Mouse (Mus musculus) MEL (cell line): ENCODE data around the gene Daglb. TPM values are rescaled to one million over a fixed set of nuclear protein-coding genes. Genes with fewer than 3 reads are reported as not detected.
A peak's percentile ranks its signal among the peaks of the same experiment; 100 is the strongest.

Experiments used
- DNase-seq: peaks from one replicate; pipeline ENCODE4 v3.0.0; 2011; ENCODE audit warnings: low read depth, low spot score
- H3K27ac ChIP-seq: 2 replicates; pipeline ENCODE4 v1.5.1; 2012; ENCODE audit warnings: low read depth, mild to moderate bottlenecking, control low read depth, low read length, moderate library complexity; ENCODE audit not compliant: control insufficient read depth
- H3K27me3 ChIP-seq, 2 experiments: fragments of 150-350 bp in 1 of 2; sonication (generic) in 1 of 2; 2 replicates each; pipeline ENCODE4 v1.6.1; 2012; ENCODE audit warnings: low read length in 2 of 2, mild to moderate bottlenecking in 2 of 2, improper control_type of control experiment in 1 of 2, moderate library complexity in 1 of 2; ENCODE audit not compliant: insufficient read depth in 2 of 2, control insufficient read depth in 1 of 2
- H3K36me3 ChIP-seq, 2 experiments: 2 replicates each; pipeline ENCODE4 v1.6.1; 2012 to 2014; ENCODE audit warnings: low read length in 2 of 2, improper control_type of control experiment in 1 of 2, inconsistent platforms in 1 of 2, mild to moderate bottlenecking in 1 of 2; ENCODE audit not compliant: insufficient read depth in 2 of 2, control insufficient read depth in 1 of 2
- H3K4me1 ChIP-seq, 2 experiments: fragments of 150-350 bp in 1 of 2; sonication (generic) in 1 of 2; 2 replicates each; pipeline ENCODE4 v1.6.1; 2012; ENCODE audit warnings: low read length in 2 of 2, improper control_type of control experiment in 1 of 2, mild to moderate bottlenecking in 1 of 2; ENCODE audit not compliant: insufficient read depth in 2 of 2, control insufficient read depth in 1 of 2
- H3K4me3 ChIP-seq, 2 experiments: fragments of 150-350 bp in 1 of 2; sonication (generic) in 1 of 2; 2 replicates each; pipeline ENCODE4 v1.5.1; 2012; ENCODE audit warnings: low read depth in 2 of 2, low read length in 2 of 2, mild to moderate bottlenecking in 2 of 2, moderate library complexity in 2 of 2, control low read depth in 1 of 2, improper control_type of control experiment in 1 of 2; ENCODE audit not compliant: control insufficient read depth in 1 of 2, insufficient read depth in 1 of 2
- H3K79me2 ChIP-seq: 2 replicates; pipeline ENCODE4 v1.6.1; 2012; ENCODE audit warnings: mild to moderate bottlenecking, low read length, moderate library complexity; ENCODE audit not compliant: control insufficient read depth, poor library complexity, insufficient read depth
- H3K9ac ChIP-seq: 2 replicates; pipeline ENCODE4 v1.6.1; 2012; ENCODE audit warnings: low read depth, mild to moderate bottlenecking, control low read depth, low read length, moderate library complexity; ENCODE audit not compliant: control insufficient read depth, poor library complexity, severe bottlenecking
- H3K9me3 ChIP-seq: fragments of 150-350 bp; sonication (generic); replicated peaks from 2 replicates; pipeline ENCODE4 v1.6.1; 2012; ENCODE audit warnings: mild to moderate bottlenecking, low read length, improper control_type of control experiment, moderate library complexity; ENCODE audit not compliant: insufficient read depth
- CHD1 ChIP-seq: IDR thresholded peaks from 2 replicates; pipeline ENCODE4 v1.6.1; 2012; ENCODE audit warnings: low read depth, mild to moderate bottlenecking, inconsistent platforms, low read length, improper control_type of control experiment
- E2F4 ChIP-seq: IDR thresholded peaks from 2 replicates; pipeline ENCODE4 v1.6.1; 2011; ENCODE audit warnings: low read depth, low read length, improper control_type of control experiment, borderline replicate concordance
- ELF1 ChIP-seq: IDR thresholded peaks from 2 replicates; pipeline ENCODE4 v1.6.1; 2014; ENCODE audit warnings: low read depth, mild to moderate bottlenecking, inconsistent platforms, low read length, improper control_type of control experiment, moderate library complexity
- EP300 ChIP-seq, 2 experiments: IDR thresholded peaks; 2 replicates each; pipeline ENCODE4 v1.6.1; 2011; ENCODE audit warnings: improper control_type of control experiment in 2 of 2, low read length in 2 of 2, low read depth in 1 of 2, mild to moderate bottlenecking in 1 of 2
- GATA1 ChIP-seq: IDR thresholded peaks from 2 replicates; pipeline ENCODE4 v1.6.1; 2011; ENCODE audit warnings: low read depth, low read length, improper control_type of control experiment
- JUND ChIP-seq: IDR thresholded peaks from 2 replicates; pipeline ENCODE4 v1.6.1; 2011; ENCODE audit warnings: low read depth, mild to moderate bottlenecking, improper control_type of control experiment, low read length
- MAZ ChIP-seq: IDR thresholded peaks from 2 replicates; pipeline ENCODE4 v1.6.1; 2012; ENCODE audit warnings: low read depth, mild to moderate bottlenecking, inconsistent platforms, low read length, improper control_type of control experiment
- MEF2A ChIP-seq: IDR thresholded peaks from 2 replicates; pipeline ENCODE4 v1.6.1; 2014; ENCODE audit warnings: low read depth, mild to moderate bottlenecking, inconsistent platforms, low read length, improper control_type of control experiment; ENCODE audit not compliant: poor library complexity, insufficient replicate concordance, severe bottlenecking; ENCODE audit errors: extremely low read depth
- MYC ChIP-seq: IDR thresholded peaks from 2 replicates; pipeline ENCODE4 v1.6.1; 2011; ENCODE audit warnings: low read depth, mild to moderate bottlenecking, low read length, improper control_type of control experiment, moderate library complexity
- POLR2A ChIP-seq, 2 experiments: IDR thresholded peaks; 2 replicates each; pipeline ENCODE4 v1.6.1; 2011 to 2012; ENCODE audit warnings: low read length in 2 of 2, mild to moderate bottlenecking in 2 of 2, control low read depth in 1 of 2, improper control_type of control experiment in 1 of 2, low read depth in 1 of 2, moderate library complexity in 1 of 2; ENCODE audit not compliant: control insufficient read depth in 1 of 2, insufficient read depth in 1 of 2, poor library complexity in 1 of 2
- RAD21 ChIP-seq: IDR thresholded peaks from 2 replicates; pipeline ENCODE4 v1.6.1; 2011; ENCODE audit warnings: mild to moderate bottlenecking, low read depth, low read length, improper control_type of control experiment
- SMC3 ChIP-seq: IDR thresholded peaks from 2 replicates; pipeline ENCODE4 v1.6.1; 2011; ENCODE audit warnings: low read depth, low read length, improper control_type of control experiment
- TAL1 ChIP-seq: IDR thresholded peaks from 2 replicates; pipeline ENCODE4 v1.6.1; 2012; ENCODE audit warnings: mild to moderate bottlenecking, inconsistent platforms, low read length, moderate library complexity, mixed read lengths
- UBTF ChIP-seq: IDR thresholded peaks from 2 replicates; pipeline ENCODE4 v1.6.1; 2012; ENCODE audit warnings: low read depth, mild to moderate bottlenecking, inconsistent platforms, low read length, improper control_type of control experiment, moderate library complexity, borderline replicate concordance; ENCODE audit not compliant: insufficient read depth
- USF2 ChIP-seq, 2 experiments: IDR thresholded peaks; 2 replicates each; pipeline ENCODE4 v1.6.1; 2011 to 2012; ENCODE audit warnings: improper control_type of control experiment in 2 of 2, low read length in 2 of 2, borderline replicate concordance in 1 of 2, inconsistent platforms in 1 of 2, low read depth in 1 of 2, mild to moderate bottlenecking in 1 of 2; ENCODE audit not compliant: insufficient read depth in 1 of 2
- ZC3H11A ChIP-seq: IDR thresholded peaks from 2 replicates; pipeline ENCODE4 v1.6.1; 2012; ENCODE audit warnings: low read depth, mild to moderate bottlenecking, inconsistent platforms, low read length, improper control_type of control experiment
- ZKSCAN1 ChIP-seq: IDR thresholded peaks from 2 replicates; pipeline ENCODE4 v1.6.1; 2012; ENCODE audit warnings: low read depth, mild to moderate bottlenecking, inconsistent platforms, low read length, improper control_type of control experiment, moderate library complexity
- ZNF384 ChIP-seq: IDR thresholded peaks from 2 replicates; pipeline ENCODE4 v1.6.1; 2012; ENCODE audit warnings: low read depth, mild to moderate bottlenecking, inconsistent platforms, low read length, improper control_type of control experiment
- polyA plus RNA-seq, 2 experiments: library from polyadenylated mRNA; stranded (reverse) in 1 of 2; unstranded in 1 of 2; fragments of >175 nt in 1 of 2; fragments of >200 nt in 1 of 2; gene quantifications; 2 replicates each; pipeline versions ENCODE4 v1.2.1 to v1.2.4; 2012; ENCODE audit warnings: low replicate concordance in 2 of 2, low read depth in 1 of 2; ENCODE audit not compliant: insufficient read length in 2 of 2, insufficient read depth in 1 of 2, missing spikeins in 1 of 2
- total RNA-seq: library from RNA; depleted of rRNA; stranded (reverse); fragments of 300-350 nt; gene quantifications from 2 replicates; pipeline ENCODE4 v1.2.3, GENCODE M21; 2012

Gene Daglb
- total and polyA plus RNA-seq, 3 experiments = 8.9 to 10.4 TPM; not detected in 1

- Histone ChIP-seq H3K4me1 (peaks cover 8 to 19% of the 10 kb centered on the region in 2 experiments), H3K4me3 (no peak overlapping the region), H3K9me3 (no peaks in the 10 kb centered on the region), H3K27ac (no peak overlapping the region), H3K27me3 (no peaks in the 10 kb centered on the region), H3K9ac (no peak overlapping the region), H3K36me3 (peaks cover 4 to 13% of the 10 kb centered on the region in 2 experiments), H3K79me2 (peaks cover 1% of the 10 kb centered on the region; the same call in 1 of the 2 replicates)
- no peak for DNase-seq
- TF ChIP-seq ZC3H11A (no peak), TAL1 (0 out of 2 replicates have a peak, but pooled peaks have one; percentile 0)
These were observed 6.8 kb downstream of the Daglb start for GRCm38 (mm10) chr5:143471165-143471546.

- H3K4me1 ChIP-seq = peaks cover 5 to 15% of the 10 kb centered on the region in 2 experiments
- peaks cover 4 to 10% of the 10 kb centered on the region in 2 experiments for H3K36me3 ChIP-seq
- H3K27me3 ChIP-seq = no peaks in the 10 kb centered on the region
- no peaks in the 10 kb centered on the region for H3K79me2 ChIP-seq
- no peaks in the 10 kb centered on the region for H3K9me3 ChIP-seq
- H3K9ac ChIP-seq = no peak overlapping the region
- no peak for TF ChIP-seq ZKSCAN1
- TF ChIP-seq ZNF384 = no peak
- no peak for TF ChIP-seq SMC3
- no peak for TF ChIP-seq MEF2A
- TF ChIP-seq MAZ = no peak
- no peak for TF ChIP-seq UBTF
- no peak for TF ChIP-seq POLR2A (IDR thresholded peaks at IDR 0.05; ENCODE audit: control insufficient read depth in 1 of 2, insufficient read depth in 1 of 2, low read depth in 1 of 2, low read length in 2 of 2, poor library complexity in 1 of 2)
- no peak for TF ChIP-seq CHD1
- TF ChIP-seq USF2 (IDR thresholded peaks at IDR 0.05; ENCODE audit: borderline replicate concordance in 1 of 2, insufficient read depth in 1 of 2, low read depth in 1 of 2, low read length in 2 of 2) = no peak
- no peak for TF ChIP-seq E2F4
- no peak for TF ChIP-seq GATA1
- no peak for TF ChIP-seq JUND
- TF ChIP-seq ELF1 = no peak
- TF ChIP-seq MYC = no peak
- no peak for TF ChIP-seq RAD21
- TF ChIP-seq EP300 (IDR thresholded peaks at IDR 0.05; ENCODE audit: low read depth in 1 of 2, low read length in 2 of 2) = no peak
- TF ChIP-seq, all 39 proteins: peak for 0
- Histone ChIP-seq H3K27ac (no peak overlapping the region), H3K4me3 (no peak overlapping the region)
- no peak for DNase-seq
These were observed 7.7 kb downstream of the Daglb start for GRCm38 (mm10) chr5:143471953-143472618.
